Mouse (Mus musculus) cerebellum, adult 11 months (tissue): Measurements from ENCODE around the gene Atcay.
"Not testable (repeated sequence)": the region's sequence is repeated elsewhere in the genome, so short reads cannot be mapped to it uniquely, and the experiment has no call there.

Source experiments
- DNase-seq: peaks from one replicate; pipeline ENCODE4 v3.0.0; 2022

Gene Atcay

GRCm38 (mm10) chr10:81177958-81178712 lies 52.5 kb downstream of the Atcay start:
- no peak for DNase-seq

GRCm38 (mm10) chr10:81177491-81177925 lies 53.1 kb downstream of the Atcay start:
- peak; percentile 63 for DNase-seq

GRCm38 (mm10) chr10:81176466-81177271 lies 54.0 kb downstream of the Atcay start, which contains the start of gene Eef2:
Gene Eef2, plus strand, starts transcription at chr10:81176631.
- DNase-seq: peak; percentile 100

DNA sequence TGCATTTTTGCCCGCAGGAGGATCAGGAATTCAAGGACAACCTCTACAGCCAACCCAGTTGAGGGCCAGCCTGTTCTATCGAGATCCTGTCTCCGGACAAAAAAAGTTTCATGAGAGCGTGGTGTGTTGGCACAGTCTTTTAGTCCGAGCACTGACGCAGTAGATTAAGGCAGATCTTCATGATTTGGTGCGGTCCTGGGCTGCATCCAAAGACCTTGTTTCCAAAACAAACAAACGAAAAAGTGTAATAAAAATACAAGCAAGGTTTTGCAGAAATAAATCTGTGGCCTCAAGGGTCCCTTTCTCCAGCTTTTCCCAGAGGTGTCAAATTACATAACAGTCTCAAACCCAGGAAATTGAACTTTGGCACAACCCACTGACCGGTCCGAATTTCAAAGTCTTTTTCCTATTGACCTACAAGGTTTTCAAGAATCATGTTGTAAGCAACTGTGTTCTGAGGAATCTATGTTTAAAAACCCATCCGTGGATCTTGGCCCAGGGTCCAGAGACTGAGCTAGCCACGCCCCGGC lies 54.6 kb downstream of the Atcay start:
- DNase-seq: no peak

DNA sequence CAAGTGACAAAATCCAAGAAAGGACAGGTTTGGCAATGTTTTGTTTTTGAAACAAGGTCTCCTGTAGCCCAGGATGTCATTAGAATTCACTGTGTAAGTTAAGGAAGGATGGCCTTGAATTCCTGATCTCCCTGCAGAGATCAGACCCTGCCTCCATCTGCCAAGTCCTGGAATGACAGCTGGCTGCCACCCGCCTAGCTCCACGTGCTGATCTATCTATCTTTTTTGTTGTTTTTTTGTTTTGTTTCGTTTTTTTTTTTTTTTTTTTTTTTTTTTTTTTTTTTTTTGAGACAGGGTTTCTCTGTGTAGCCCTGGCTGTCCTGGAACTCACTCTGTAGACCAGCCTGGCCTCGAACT lies 55.3 kb downstream of the Atcay start:
- not testable (repeated sequence) for DNase-seq

DNA sequence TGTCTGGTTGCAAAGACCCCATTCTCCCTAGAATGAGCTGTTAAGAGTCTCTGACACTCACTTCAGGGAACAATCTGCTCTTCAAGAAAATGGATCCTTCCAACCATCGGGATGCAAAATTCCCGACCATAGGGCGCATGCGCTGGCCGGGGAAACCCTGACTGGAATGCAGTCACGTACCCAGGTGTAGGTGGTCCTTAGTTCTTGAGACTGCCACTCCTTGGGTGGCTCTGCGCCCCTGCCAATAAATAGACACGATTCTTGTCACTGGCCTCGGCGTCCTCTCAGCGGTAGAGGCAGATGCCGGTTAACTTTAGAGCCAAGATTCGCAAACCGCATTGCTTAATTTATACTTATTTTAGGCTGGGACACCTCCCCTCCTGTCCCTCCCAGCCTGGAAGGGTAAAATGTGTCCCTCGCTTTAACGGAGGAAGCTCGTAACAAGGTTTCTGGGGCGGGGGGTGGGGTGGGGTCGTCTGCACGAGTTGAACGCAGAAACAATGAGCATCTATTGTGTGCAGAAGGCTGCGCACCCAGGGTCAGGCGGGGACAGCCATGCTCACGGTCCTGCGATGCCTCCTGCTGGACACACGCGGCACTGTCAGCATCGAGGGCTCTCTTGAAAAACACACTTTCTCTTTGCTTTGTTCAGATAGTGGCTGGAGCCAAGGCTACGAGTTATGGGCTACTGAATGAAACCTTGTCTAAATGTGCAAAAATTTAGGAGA lies 55.9 kb downstream of the Atcay start:
- DNase-seq: peak; percentile 90

DNA sequence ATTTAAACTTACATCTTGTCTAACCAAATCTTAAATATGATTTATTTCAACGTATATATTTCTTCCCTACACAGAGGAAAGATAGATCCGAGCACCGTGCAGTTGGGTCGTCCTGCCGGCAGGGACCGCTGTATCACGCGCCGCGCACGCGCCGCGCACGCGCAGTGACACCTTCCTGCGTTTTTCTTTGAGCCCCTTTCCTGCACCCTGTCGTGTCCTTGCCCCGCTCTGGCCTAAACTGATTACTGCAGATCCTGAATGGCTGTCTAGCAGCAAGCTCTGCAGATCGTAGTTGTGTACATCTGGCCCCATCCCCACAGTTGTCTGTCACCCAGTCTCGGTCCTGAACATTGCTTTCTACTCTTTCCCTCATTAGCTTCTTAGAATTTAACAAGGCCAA lies 57.5 kb downstream of the Atcay start:
- DNase-seq: peak; percentile 80

DNA sequence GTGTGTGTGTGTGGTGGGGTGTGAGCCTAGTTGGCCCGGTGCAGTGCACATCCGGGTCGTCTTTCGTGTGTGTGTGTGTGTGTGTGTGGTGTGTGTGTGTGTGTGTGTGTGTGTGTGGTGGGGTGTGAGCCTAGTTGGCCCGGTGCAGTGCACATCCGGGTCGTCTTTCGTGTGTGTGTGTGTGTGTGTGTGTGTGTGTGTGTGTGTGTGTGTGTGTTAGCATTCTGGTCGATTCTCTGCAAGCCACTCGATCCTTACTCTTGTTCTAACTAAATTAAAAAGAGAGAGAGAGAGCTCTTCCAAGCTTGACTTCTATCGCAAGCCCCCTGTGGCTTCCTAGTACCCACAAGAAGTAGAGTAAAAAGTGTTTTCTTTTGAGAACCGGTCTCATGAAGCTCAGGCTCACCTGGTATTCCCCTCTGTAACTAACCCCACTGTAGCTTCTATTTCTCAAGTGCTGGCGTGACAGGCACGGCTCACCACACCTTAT lies 61.2 kb downstream of the Atcay start:
- not testable (repeated sequence) for DNase-seq

DNA sequence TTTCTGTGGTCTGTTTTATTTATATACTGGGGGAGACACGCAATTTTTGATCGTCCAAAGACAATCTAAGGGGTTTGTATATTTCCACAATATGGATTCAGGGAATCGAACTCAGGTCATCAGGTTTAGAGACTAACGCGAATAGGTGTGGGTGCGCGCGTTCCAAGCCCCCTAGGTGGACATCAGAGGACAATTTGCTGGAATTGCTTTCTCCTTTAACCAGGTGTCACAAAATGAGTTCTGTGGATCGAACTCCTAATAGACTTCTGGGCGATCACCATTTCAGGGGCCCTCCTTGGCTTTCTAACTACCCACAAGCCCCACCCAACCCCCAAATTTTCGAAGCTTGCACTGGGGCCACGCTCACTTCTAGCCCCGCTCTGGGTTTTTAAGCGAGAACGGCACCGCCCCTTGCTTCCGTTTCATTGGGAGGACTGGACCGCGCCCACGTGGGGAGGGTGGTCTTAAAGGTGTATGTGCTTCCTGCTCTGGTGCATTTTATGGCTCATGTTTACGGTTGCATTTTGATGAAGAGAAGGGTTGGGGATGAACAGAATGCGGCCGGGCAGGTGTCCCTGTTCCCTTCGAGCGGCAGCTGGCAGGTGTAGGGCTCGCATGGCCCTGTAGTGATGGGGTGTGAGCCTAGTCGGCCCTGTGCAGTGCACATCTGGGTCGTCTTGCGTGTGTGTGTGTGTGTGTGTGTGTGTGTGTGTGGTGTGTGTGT lies 62.0 kb downstream of the Atcay start:
- DNase-seq: peak; percentile 77

- no peak for DNase-seq
Observed at GRCm38 (mm10) chr10:81168087-81168431, 62.6 kb downstream of the Atcay start.

DNA sequence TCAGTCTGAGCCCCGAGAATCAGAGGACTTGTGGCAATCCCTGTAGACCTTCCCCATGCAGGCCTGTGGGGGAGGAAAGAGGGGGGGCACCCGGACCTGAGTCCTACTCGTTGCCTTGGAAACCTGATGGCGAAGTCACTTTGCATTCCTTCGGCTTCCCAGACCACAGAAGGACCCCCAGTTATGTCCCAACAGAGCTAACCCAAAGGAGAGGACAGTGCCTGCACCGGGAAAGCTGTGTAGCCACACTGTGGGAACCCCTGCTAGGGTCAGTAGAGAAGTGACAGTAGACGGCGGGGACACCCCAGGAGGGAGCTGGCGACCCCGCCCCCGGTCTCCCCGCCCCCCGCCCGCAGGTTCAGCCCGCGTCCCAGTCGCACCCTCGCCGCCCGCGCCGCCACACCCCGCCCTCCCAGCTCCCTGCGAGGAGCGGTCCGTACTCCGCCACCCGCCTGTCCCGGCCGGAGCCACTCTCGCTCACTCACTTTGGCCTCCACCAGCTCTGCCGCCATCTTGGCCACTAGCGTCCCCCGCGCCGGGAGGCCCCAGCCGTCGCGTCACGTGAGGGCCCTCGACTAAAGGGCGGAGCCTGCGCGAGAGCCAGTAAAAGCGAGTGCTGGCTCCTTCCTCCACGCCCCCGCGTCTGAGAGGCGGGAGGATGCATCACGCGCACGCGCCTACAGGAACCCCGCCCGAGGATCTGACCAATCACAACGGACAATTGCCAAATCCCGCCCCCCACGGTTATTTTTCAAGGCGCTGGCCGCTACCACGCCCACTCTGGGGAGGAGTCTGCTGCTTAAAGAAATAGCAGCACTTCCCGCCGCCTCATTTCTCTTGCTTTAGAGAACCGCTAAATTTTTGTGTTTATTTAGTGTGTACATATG lies 63.2 kb downstream of the Atcay start, which contains the start of gene Pias4:
Pias4 (minus strand) TSS at position 724 of the 887 bp plus-strand sequence.
- DNase-seq: peak; percentile 100

GRCm38 (mm10) chr10:81165118-81165517 lies 65.5 kb downstream of the Atcay start:
- DNase-seq: peak; percentile 61

DNA sequence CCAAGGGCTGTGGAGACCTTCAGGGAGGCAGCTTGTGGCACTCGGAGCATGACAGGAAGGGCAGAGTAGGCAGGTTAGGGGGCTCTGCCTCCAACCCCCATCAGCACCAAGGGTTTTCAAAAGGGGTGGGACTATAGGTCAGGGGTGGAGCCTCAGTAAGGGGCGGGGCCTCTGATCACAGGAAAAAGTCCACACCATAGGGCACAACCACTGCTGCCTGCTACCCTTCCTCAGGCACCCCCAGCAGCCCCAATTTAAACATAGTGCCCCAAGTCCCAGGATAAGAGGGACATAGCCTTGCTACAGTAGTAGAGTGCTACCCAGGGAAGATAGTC lies 68.3 kb downstream of the Atcay start:
- DNase-seq: no peak

DNA sequence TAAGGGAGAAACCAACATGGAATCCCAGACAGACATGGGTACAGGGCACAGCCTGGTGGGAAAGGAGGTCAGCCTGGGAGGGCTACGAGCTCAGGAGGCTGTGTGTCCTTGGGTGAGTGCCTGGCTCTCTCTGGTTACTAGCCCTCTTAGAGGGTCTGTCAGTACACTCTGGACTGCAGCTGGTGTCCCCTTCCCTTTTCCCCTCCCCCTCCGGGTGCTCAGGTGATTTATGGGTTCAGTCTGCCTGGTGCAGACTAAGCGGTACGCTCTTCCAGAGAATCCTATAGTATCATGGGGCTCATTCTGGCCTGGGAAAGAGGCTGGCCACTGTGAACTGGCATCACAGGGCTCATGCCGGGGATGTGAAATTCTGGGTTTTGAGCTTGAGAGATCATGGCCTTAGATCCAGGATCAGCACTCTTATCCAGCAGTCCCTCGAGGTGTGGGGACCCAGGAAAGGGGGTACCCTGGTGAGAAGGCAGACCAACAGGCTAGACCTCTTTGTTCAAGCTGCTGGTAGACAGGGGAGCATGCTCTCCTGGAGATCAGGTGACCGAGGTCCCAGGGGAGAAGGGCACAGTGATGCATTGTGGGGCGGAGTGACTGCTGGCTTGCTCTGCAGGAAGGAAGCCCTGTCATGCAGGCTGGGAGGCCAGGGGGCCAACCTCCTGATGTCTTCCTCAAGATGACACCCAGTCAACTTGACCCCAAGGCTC lies 68.9 kb downstream of the Atcay start:
- DNase-seq: no peak

DNA sequence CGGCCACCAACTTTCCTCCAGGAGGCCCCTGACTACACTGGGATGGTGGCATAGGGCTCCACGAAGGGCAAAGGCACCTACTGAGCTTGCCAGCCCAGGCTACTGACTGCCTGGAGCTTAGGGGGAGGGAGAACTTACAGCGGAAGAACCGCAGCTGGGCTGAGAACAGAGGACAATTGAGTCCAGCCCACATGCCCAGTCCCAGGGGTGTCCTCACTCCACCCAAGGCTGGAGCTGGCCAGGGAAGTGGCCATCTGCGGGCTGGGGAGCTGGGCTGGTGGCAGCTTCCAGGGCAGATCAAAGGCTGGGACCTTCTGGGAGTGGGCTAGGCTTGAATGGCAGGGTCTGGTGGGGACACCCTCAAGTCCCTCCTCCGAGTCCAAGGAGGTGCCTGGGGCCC lies 75.9 kb downstream of the Atcay start:
- no peak for DNase-seq
